Mouse (Mus musculus) fibroblast of lung, adult 2 months (primary cell): ENCODE data around the gene Ttc3.
A peak's percentile ranks its signal among the peaks of the same experiment; 100 is the strongest.
"Not testable (repeated sequence)": the region's sequence is repeated elsewhere in the genome, so short reads cannot be mapped to it uniquely, and the experiment has no call there.

Experiments
- DNase-seq: peaks from one replicate; pipeline ENCODE4 v3.0.0-alpha.2; 2011; ENCODE audit warnings: low read depth

The Ttc3 gene

DNA sequence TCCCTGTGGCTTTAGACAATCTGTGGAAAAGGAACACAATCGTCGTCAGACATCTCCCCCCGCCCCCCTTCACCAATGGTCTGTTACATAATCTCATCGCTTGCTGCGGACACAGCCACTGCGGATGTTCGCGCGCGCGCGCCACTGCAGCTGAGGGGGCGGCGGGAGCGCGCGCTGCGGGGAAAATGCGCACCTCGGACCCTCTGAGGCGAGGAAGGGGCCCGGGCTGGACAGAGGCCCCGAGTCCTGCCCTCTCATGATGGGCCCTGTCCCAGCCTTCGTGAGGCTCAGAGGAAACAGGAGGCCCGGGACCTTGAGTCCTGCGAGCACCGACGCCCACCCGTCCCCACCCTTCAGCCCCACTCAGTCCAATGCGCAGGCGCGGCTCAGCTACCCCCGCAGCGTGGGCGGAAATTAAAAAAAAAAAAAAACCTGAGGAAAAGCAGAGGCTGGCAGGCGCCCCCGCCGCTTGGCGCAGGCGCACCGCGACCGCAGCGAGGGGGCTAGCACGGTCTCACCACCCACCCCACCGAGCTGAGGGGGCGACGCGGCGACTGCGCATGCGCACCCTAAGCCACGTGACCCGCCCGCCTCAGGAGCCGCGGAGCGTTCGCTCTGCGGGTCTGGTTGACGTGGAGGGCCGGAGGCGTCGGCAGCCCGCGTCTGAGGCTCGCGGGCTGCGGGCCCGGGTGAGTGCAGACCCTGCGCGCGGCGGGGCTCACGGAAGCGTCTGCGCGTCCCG lies at the start of gene Ttc3:
Ttc3 (plus strand) TSS at position 446 of the 742 bp plus-strand sequence.
- peak; percentile 66 for DNase-seq

DNA sequence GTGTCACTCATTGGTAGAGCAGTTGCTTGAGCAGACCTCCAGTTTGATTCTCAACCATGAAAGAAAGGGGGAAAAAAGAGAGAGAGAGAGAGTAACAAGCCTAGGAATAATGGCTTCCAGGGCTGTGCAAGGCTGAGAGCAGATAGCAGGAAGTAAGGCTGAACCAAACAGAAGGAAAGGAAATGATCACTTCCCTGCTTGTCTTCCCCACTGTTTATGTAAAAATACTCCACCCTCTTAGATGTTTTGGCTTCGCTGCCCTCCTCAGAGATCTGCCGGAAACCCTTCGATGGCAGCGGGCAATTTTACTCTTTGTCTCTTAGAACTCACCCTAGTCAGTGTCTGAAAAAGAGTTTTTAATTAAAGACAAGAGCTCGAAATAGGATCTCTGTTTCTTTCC lies 46.7 kb upstream of the Ttc3 start:
- DNase-seq, result no peak

DNA sequence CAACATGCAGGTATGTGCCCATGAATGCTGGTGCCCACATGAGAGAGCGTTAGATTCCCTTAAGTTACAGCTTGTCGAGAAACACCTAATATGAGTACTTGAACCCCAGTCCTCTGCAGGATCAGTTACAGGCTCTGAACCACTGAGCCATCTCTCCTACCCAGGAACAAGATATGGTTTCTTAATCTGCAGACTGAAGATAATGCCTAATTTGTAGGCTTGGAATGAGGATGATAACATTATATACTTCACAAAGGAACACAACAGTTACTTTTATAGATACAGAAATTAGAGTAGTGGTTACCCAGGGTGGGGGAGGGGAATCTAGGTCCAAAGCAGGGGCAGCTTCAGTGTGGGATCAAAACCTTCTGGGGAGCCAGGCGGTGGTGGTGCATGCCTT lies 44.4 kb upstream of the Ttc3 start:
- no peak for DNase-seq

DNA sequence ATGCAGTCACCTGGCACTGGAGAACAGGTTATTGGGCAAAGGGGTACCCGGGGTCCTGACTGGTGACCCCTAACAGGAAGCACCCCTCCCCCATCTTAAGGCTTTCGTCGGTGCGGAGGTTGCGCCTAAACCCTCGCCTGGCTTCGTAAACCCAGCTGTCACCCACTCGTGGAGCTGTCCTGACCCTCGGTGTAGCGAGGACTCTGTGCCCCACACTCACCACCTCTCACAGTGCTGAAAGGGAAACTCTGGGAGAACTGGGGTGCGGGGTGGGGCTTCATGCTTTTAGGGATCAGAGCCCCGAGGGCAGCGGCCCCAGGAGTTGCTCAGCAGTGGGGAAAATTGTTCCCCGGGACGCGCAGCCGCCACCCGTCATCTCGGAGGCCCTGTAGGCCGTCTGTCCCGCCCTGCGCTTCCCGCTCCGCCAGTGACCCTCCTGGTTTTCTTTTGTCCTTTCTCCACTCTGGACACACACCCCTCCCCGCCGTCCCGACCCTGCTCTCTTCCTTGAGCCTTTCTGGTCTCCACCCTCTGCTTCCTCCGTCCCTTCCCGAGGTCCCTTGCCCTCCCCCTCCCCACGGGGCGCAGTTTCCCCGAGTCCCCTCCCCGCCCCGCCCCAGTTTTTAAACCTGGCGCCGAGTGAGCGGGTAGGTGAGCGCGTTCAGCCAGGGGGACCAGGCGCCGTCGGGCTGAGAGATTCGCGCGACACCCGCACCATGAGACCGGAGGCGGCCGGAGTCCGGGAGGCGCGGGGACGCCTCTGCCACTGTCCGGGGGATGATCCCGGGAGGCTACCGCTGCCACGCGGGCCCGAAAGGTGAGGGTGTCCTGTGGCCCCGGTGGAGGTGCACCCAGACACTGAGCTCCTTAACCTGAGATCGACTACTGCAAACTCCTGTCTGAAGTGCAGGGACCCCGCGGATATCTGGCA lies 42.4 kb upstream of the Ttc3 start, which contains the start of gene Ripply3:
Ripply3 (plus strand) TSS at position 640 of the 931 bp plus-strand sequence.
- no peak for DNase-seq

DNA sequence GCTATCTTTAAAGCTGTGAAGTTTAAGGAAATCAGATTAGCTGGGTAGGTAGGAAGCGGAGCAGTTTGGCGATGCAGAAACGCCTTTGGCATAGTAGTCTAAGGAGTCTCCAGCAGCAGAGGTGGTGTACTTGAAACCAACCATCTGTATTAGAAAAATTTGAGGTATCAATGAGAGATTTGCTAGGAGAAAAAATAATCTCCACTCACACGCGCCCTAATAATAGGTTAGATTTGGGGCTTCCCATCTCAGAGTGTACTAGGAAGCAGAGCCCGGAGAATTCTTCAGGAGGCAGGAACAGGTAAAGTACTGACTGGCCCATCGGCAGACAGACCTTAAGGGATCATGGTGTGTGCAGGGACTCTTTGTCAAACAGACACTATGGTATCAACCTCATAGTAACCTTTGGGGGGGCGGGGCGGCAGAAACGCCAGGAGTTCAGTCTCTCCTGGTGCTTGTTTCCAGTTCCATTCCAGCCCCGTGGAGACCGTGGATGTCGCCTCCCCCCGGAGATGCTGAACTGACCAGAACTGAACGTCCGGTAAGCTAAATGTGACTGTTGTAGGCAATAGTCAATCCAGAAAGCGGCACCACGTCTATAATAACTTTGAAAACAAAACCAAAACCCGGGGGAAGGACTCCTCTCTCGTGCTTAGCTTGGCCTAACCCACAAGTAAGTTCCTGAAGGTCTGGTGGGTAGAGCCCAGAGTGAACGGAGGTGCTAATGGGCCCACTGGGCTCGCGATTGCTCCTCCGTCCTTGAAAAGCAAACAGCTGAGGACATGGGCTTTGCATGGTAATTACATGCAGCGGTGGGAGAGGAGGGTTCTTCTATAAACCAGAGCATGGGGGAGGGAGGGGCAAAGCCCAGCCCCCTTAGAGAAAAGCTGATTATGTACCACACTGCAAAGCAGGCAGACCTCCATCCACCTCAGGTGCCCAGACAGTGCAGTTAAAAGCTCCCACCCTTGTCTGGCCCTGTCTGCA lies 41.2 kb upstream of the Ttc3 start:
- no peak for DNase-seq

DNA sequence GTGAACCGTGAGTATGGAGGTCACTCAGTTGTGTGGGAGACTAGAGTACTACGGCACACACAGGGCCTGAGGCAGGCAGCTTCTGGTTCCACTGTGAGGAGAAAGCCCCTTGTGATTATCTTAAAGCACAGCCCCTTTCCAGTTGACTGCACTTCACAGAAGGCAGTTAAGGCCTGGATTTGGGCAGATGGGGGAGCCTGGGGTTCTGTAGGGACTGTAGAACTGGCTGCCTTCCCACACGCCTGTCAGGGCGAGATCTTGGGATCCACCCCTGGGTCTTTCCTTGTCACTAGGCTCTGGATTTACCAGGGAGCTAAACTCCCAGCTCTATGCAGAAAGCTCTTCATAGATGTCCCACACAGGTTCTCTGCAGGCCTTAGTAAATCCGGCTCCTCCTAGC lies 40.0 kb upstream of the Ttc3 start:
- no peak for DNase-seq

DNA sequence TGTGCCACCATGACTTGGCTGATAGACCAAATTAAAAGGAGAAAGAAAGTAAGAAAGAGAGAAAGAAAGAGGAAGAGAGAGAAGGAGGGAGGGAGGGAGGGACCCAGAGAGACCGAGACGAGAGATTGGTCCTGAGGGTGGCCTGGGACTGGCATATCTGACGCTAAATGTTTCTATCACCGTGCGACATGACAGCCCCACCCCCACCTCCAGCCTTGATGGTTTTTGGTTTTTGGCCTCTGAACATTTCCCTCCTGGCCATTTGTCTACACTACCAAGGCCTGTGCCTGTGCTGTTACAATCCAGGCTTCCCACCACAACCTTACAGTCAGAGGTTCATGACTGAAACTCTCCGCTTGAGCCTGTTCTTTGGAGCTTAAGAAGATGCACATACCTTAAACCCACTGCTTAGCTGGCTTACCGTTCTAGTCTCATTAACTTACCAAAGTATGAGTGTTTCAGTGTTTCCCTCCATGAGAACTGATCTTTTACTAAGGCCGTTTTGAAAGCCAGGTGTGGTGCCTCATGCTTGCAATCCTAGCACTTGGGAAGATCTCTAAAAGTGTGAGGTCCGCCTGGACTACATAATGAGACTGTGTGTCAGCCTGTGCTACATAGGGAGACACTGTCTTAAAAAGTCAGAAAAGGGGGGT lies 39.1 kb upstream of the Ttc3 start:
- DNase-seq, result no peak

DNA sequence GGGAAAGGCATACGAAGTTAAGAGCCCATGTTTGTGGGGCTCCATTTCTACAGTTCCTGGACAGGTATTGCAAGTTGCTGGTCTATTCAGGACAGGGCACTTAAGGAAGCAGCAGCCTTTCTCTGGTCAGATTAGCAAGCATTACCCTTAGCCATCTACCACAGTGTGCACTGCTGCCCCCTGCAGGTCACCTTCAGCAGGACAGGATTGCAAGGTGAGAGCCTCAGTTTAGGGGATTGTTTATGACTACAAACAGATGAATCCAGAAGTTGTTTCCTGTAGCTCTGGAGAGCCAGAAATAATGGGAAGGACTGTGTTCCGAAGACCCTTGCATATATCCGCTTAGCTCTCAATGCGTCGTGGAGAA lies 38.5 kb upstream of the Ttc3 start:
- DNase-seq, result no peak

DNA sequence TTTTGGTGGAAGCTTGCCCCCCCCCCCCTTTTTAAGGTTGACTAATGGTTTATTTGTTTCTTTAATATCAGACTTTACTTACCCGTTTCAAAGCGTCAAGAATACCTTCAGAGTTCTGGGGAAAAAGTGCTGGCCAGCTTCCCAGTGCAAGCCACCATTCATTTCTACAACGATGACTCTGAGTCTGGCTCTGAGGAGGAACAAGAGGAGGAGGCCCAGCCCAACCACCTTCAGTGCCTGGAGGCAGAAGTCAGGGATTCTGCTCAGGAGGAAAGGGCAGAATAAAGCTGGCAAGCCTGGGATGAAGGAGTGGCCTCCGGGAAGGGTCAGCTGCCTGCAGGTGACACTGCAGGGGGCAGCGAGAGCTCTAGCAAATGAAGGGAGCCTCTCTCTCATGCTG lies 34.8 kb upstream of the Ttc3 start:
- no peak for DNase-seq

DNA sequence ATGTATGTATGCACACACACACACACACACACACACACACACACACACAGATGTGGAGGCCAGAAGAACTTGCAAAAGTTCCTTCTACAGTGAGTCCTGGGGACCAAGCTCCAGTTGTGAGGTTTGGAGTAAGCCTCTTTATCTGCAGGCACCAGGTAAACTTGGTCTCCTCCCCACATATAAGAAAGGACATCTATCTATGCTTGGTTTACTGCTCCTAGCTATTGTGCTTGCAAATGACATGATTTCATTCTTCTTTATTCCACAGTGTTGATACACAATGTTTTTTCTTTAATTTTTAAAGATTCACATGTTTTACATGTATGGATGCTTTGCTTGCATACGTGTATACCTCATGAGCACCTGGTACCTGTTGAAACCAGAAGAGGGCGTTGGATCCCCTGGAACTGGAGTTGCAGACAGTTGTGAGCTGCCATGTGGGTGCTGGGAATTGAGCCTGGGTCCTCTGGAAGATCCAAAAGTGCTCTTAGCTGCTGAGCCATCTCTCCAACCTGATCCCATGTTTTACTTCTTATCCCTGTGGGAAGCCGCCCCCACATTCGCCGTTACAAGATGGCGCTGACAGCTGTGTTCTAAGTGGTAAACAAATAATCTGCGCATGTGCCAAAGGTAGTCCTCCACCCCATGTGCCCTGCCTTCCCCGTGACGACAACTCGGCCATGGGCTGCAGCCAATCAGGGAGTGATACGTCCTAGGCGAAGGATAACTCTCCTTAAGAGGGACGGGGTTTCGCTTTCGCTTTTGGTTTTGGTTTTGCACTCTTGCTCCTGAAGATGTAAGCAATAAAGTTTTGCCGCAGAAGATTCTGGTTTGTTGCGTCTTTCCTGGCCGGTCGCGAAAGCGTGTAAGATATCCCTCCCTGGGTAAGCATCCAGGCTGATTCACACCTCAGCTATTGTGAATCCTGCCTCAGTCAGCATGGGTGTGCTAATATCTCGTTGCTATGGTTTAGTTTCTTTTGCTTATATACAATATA lies 31.0 kb upstream of the Ttc3 start:
- not testable (repeated sequence) for DNase-seq

DNA sequence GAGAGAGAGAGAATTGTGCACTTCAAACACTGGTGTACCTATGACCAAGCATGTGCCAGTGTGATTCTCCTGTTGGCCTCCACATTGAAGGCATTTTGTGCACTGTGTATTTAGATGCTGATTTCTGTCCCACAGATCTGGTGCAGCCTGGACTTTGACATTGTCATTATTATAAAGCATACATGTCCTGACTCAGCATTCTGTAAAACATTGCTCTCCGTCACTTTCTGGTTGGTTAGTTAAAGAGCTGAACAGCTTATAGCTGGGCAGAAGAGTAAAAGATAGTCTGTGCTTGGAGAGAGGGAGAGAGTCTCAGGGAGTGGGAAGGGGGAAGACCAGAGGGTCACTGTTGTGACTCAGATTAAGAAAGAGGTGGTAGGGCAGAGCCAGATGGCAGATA lies 24.7 kb upstream of the Ttc3 start:
- DNase-seq, result no peak

DNA sequence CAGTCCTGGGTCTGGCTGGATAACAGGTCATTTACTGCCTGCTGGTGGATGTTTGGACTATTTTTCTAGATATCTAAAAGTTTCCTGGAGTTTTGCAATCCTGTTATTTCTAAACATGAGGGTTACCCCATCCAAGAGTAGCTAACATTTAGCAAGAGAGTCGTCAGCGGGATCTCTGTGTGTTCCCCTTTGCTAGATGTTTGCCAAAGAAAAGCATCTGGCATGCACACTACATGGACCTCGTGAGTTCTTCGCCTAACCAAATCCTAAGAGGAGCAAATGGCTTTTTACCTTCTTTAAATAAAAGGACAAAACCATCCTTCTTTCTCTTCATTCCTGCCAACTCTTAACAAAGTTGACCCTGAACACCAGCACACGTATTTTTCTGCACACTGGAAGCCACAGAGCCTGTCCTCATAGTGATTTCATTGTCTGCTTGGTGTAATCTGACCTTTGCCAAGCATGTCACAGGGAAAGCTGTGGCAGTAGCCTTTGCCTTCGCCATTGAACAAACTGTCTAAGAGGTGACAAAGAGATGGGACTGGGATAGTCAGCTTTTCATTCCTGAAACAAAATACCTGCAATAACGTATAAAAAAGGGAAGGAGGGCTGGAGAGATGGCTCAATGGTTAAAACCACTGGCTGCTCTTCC lies 23.2 kb upstream of the Ttc3 start:
- no peak for DNase-seq

DNA sequence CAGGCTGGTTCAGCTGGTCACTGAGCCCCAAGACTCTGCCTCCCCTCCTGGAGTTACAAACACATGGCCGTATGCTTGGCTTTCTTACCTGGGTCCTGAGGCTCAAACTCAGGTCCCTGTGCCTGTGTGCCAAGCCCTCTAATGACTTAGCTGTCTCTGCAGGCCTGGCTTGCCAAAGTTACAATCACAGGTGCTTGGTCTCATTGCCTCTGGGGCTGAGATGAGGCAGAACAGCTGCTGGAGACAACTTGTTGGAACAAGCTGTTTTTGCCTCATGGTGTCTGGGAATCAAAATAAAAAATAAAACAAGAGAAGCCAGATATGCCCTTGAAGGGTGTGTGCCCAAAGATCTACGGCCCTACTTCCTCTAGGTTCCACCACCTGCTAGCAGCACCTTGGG lies 21.6 kb upstream of the Ttc3 start:
- no peak for DNase-seq

DNA sequence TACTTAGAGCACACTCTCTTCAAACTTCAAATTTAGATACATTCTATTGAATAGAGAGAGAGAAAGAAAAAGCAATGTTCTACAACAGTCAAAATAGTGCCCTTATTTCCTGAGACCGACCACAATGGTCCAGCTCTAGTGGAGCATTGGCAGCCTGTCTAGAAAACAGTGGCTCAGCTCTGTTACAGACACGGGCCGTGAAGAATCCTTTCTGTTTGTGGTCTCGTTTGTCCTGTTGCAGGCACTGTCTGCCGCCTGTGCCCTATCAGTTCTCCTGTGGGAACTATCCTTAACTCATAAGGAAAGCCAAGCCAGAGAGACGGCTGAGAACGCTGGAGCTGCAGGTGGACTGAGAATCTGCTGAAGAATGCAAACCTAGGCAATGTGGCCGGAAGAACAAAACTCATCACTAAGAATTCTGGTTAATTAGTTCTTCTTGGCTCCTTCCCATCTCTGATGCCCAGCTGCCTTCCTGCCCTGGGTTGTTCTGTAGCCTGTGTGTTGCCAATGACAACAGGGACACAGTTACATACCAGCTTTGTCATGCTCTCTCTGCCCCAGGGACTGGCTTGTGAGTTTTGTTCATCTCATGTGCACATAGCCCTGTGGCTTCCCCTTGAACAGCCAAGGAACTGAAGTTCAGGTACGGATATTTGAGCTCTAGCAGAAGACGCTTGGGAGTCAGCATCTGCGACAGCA lies 20.7 kb upstream of the Ttc3 start:
- DNase-seq, result no peak

DNA sequence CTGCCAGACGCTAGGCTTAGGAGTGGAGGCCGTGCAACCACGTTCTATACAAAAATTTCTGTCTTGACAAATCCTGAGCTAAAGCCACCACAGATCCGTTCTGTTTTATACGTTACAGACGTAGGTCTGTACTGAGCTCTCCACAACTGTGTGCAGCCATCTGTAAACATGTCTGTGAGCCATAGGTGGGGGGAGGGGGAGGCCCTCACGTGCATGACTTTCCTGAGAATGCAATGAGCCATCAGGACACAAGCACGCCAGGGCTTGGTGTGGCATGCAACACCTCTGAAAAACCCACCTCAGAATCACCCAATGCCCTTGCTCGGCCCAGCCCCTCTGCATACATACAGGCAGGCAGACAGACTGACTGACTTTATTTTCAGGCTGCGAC lies 20.1 kb upstream of the Ttc3 start:
- no peak for DNase-seq

DNA sequence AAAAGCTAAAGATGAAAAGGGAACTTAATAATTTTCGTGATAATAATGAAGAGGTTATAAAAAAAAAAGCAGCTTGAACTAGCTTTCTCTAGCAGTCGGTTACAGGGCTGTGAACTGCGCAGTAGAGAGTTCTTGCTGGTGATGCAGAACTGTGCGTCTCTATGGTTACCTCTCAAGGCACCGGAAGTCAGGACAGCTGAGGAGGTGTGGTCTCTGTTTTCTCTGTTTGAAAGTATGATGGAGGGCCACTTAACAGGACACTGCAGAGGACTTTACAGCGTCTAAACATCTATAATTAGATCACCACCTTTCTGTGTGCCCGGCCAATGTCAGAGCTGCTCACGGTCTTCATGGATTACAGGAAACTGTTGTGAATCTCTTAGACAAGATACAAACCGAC lies 16.0 kb upstream of the Ttc3 start:
- no peak for DNase-seq

DNA sequence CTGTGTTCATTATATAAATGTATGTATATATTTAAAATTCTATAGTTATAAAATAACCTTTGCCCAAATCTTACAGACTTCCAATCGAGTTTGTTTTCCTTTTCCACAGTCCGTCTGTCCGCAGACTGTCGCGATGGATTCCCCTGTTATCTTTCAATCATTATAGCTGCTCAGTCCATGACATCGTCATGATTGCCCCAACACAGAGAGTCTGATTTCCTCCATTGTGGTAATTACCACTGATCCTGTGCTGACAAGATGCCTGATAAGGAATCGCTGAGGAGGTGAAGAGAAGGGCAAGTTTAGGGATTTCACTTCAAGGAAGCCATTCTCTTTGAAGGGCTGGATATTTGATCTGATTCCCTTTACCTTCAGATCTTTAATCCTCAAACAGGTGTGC lies 14.4 kb upstream of the Ttc3 start:
- no peak for DNase-seq

DNA sequence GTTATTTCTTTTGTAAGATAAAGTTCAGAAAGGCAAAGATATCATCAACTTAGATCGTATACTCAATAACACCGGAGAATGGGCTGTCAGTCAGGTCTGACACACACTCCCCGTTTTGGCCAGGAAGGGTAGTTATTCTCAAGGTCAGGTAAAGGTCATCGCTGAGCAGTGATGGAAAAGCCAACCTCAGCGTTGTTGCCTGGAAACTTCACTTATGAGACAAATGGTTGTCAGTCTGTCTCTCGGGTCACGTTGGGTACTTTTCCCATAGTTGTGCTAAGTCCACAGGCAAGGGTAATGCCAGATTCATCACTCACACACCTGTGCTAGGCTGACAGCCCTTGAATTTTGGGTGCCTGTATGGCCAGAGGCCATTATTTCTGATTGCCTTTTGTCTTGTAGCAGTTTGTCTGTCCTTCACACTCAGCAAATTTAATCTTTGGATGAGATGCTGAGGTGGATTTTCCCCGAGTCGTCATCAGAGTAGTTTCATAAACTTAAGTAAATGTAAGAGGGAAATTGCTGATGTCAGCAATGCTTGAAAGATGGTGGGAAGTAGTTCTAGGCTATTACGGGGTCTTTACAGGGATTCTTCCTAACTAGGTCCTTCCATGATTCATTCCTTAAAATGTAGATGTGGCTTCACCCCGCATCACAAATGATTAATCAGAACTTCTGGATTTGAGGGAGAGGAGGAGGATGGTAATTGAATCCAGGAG lies 13.5 kb upstream of the Ttc3 start:
- DNase-seq, result no peak

DNA sequence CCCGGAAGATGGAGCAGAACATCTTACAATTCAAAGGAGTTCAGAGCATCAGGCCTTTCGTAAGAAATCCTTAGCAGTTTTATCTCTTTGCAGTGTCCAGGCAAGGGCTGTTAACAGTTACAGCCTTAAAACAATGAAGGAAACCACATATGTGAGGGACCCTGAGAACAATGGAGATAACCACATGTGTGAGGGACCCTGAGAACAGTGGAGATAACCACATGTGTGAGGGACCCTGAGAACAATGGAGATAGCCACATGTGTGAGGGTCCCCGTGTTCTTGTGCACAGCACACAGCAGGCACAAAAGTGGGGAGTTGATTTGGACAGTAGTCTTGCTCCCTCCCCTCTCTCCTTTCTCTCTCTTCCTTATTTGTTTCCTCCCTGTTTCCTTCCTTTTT lies 12.3 kb upstream of the Ttc3 start:
- no peak for DNase-seq
